Comparison of ENCODE assay signal across 7 mouse cellular contexts in genomic region chr7:102506848-102507247, GRCm38 (mm10). TPM values are rescaled to one million over a fixed set of nuclear protein-coding genes. Genes with fewer than 3 reads are reported as not detected.
DNase-seq lines count a peak whose midpoint lies in the region; ATAC-seq and TF ChIP-seq lines count a peak whose summit lies in the region.

No protein-coding gene starts in this region.

- WGBS in intestine, postnatal 0 days: 46% methylated on average over 3 of the region's 3 CpGs
- WGBS in midbrain, embryonic 12.5 days: 51% methylated on average over 3 of the region's 3 CpGs
- 35% methylated on average over 3 of the region's 3 CpGs for WGBS in small intestine, adult 2 months

- H3K9ac ChIP-seq in intestine, postnatal 0 days (ENCODE audit: low read depth, low read length): no peak overlapping the region
- no peak overlapping the region for H3K9ac ChIP-seq in midbrain, embryonic 12.5 days (replicated peaks)

- H3K4me2 ChIP-seq in intestine, postnatal 0 days (replicated peaks; ENCODE audit: low read depth): no peak overlapping the region
- H3K4me2 ChIP-seq in midbrain, embryonic 12.5 days (replicated peaks): no peak overlapping the region

- no peaks in the 10 kb centered on the region for H3K4me1 ChIP-seq in cortical plate, adult 2 months (ENCODE audit: control insufficient read depth, insufficient read depth, low read length)
- H3K4me1 ChIP-seq in intestine, postnatal 0 days (replicated peaks; ENCODE audit: control insufficient read depth, insufficient read depth, low read length): no peaks in the 10 kb centered on the region
- H3K4me1 ChIP-seq in midbrain, embryonic 12.5 days: no peaks in the 10 kb centered on the region
- H3K4me1 ChIP-seq in small intestine, adult 2 months (ENCODE audit: control insufficient read depth, insufficient read depth, insufficient read length, low read length): no peaks in the 10 kb centered on the region

- H3K27me3 ChIP-seq in intestine, postnatal 0 days (replicated peaks; ENCODE audit: control insufficient read depth, insufficient read depth, low read length): no peaks in the 10 kb centered on the region; the same call in 1 of the 2 replicates
- H3K27me3 ChIP-seq in midbrain, embryonic 12.5 days: peaks cover 8% of the 10 kb centered on the region
- no peaks in the 10 kb centered on the region for H3K27me3 ChIP-seq in small intestine, adult 2 months (ENCODE audit: control insufficient read depth, insufficient read depth, low read length)

- H3K36me3 ChIP-seq in intestine, postnatal 0 days (ENCODE audit: control insufficient read depth, insufficient read depth): no peaks in the 10 kb centered on the region
- no peaks in the 10 kb centered on the region for H3K36me3 ChIP-seq in midbrain, embryonic 12.5 days
- no peaks in the 10 kb centered on the region for H3K36me3 ChIP-seq in small intestine, adult 2 months (ENCODE audit: control insufficient read depth, insufficient read depth, low read length)

- DNase-seq in adrenal gland, adult (ENCODE audit: inconsistent age in 2 of 2, low spot score in 1 of 2): peak; percentile 72 to 92
- DNase-seq in gastrocnemius, postnatal 10 days: peak; percentile 66
- DNase-seq in left cerebral cortex, postnatal 25 days (ENCODE audit: low spot score in 2 of 2): peak; percentile 78 to 82

- intact Hi-C loops in left cerebral cortex, postnatal 25 days (cut with DNase I): loop anchor here (5.0 to 10.0 kb wide), 2 partner anchors 1365 to 1438 kb away; partner anchors contain the start of gene Olfr633

- no peak for ATAC-seq in intestine, postnatal 0 days
- ATAC-seq in midbrain, embryonic 12.5 days (ENCODE audit: low FRiP score, low read depth): peak; percentile 80

- peak; percentile 92 for TF ChIP-seq CTCF in cortical plate, adult 2 months (IDR thresholded peaks at IDR 0.05; ENCODE audit: extremely low read depth, insufficient read depth, low read length)
- peak; percentile 91 for TF ChIP-seq CTCF in intestine, postnatal 0 days (IDR thresholded peaks at IDR 0.05; ENCODE audit: low read depth)
- TF ChIP-seq CTCF in small intestine, adult 2 months (IDR thresholded peaks at IDR 0.05; ENCODE audit: extremely low read depth, insufficient read length, insufficient replicate concordance, low read depth, low read length): peak; percentile 74; the same call in 1 of the 2 replicates

- no peak overlapping the region for H3K27ac ChIP-seq in cortical plate, adult 2 months (ENCODE audit: insufficient read depth, low read length)
- no peak overlapping the region for H3K27ac ChIP-seq in intestine, postnatal 0 days (ENCODE audit: low read depth, low read length)
- no peak overlapping the region for H3K27ac ChIP-seq in midbrain, embryonic 12.5 days (replicated peaks)
- H3K27ac ChIP-seq in small intestine, adult 2 months (ENCODE audit: insufficient read depth, low read depth, low read length): no peak overlapping the region

- no peak for TF ChIP-seq POLR2A in cortical plate, adult 2 months (IDR thresholded peaks at IDR 0.05; ENCODE audit: extremely low read depth, insufficient read depth, low read length)
- TF ChIP-seq POLR2A in small intestine, adult 2 months (IDR thresholded peaks at IDR 0.05; ENCODE audit: low read depth, low read length): no peak

- no peak overlapping the region for H3K4me3 ChIP-seq in cortical plate, adult 2 months (ENCODE audit: insufficient read depth, low read length)
- no peak overlapping the region for H3K4me3 ChIP-seq in intestine, postnatal 0 days (ENCODE audit: low read depth, low read length)
- H3K4me3 ChIP-seq in midbrain, embryonic 12.5 days: no peak overlapping the region
- no peak overlapping the region for H3K4me3 ChIP-seq in small intestine, adult 2 months (ENCODE audit: low read depth, low read length)

- no peaks in the 10 kb centered on the region for H3K9me3 ChIP-seq in intestine, postnatal 0 days (ENCODE audit: control insufficient read depth)
- H3K9me3 ChIP-seq in midbrain, embryonic 12.5 days: no peaks in the 10 kb centered on the region

RNA-seq across cellular contexts. Expression of gene Olfr545, which starts 7.5 kb away (rescaled TPM):
- polyA plus RNA-seq in cortical plate, adult 2 months (2012; rRNA removed): not detected in 2 replicates
- not detected for total RNA-seq in gastrocnemius, postnatal 10 days (2021)
- polyA plus RNA-seq in intestine, postnatal 0 days (2015; fragmentation: Nextera tagmentation; extraction: Ambion mirVana): not detected in 2 replicates
- not detected for total RNA-seq in left cerebral cortex, postnatal 25 days (2021)
- polyA plus RNA-seq in midbrain, embryonic 12.5 days (2016; fragmentation: Nextera tagmentation; extraction: Ambion mirVana): 0.11 and 0.14 TPM in 2 replicates
- polyA plus RNA-seq in small intestine, adult 2 months (2012; rRNA removed): not detected in 2 replicates

RNA-seq across cellular contexts. Expression of gene Olfr544, which starts 18.7 kb away (rescaled TPM):
- not detected in 2 replicates for polyA plus RNA-seq in cortical plate, adult 2 months (2012; rRNA removed)
- not detected for total RNA-seq in gastrocnemius, postnatal 10 days (2021)
- 0.04 TPM in 1 of 2 replicates, not detected in the other for polyA plus RNA-seq in intestine, postnatal 0 days (2015; fragmentation: Nextera tagmentation; extraction: Ambion mirVana)
- not detected for total RNA-seq in left cerebral cortex, postnatal 25 days (2021)
- 0.20 and 0.24 TPM in 2 replicates for polyA plus RNA-seq in midbrain, embryonic 12.5 days (2016; fragmentation: Nextera tagmentation; extraction: Ambion mirVana)
- not detected in 2 replicates for polyA plus RNA-seq in small intestine, adult 2 months (2012; rRNA removed)

RNA-seq across cellular contexts. Expression of gene Olfr543, which starts 25.4 kb away (rescaled TPM):
- polyA plus RNA-seq in cortical plate, adult 2 months (2012; rRNA removed): not detected in 2 replicates
- total RNA-seq in gastrocnemius, postnatal 10 days (2021): not detected
- not detected in 2 replicates for polyA plus RNA-seq in intestine, postnatal 0 days (2015; fragmentation: Nextera tagmentation; extraction: Ambion mirVana)
- total RNA-seq in left cerebral cortex, postnatal 25 days (2021): not detected
- polyA plus RNA-seq in midbrain, embryonic 12.5 days (2016; fragmentation: Nextera tagmentation; extraction: Ambion mirVana): 0.46 and 0.80 TPM in 2 replicates
- polyA plus RNA-seq in small intestine, adult 2 months (2012; rRNA removed): not detected in 2 replicates

RNA-seq across cellular contexts. Expression of gene Olfr547, which starts 27.7 kb away (rescaled TPM):
- polyA plus RNA-seq in cortical plate, adult 2 months (2012; rRNA removed): not detected in 2 replicates
- not detected for total RNA-seq in gastrocnemius, postnatal 10 days (2021)
- polyA plus RNA-seq in intestine, postnatal 0 days (2015; fragmentation: Nextera tagmentation; extraction: Ambion mirVana): not detected in 2 replicates
- total RNA-seq in left cerebral cortex, postnatal 25 days (2021): not detected
- not detected in 2 replicates for polyA plus RNA-seq in midbrain, embryonic 12.5 days (2016; fragmentation: Nextera tagmentation; extraction: Ambion mirVana)
- polyA plus RNA-seq in small intestine, adult 2 months (2012; rRNA removed): not detected in 2 replicates

RNA-seq across cellular contexts. Expression of gene Olfr548-ps1, which starts 33.8 kb away (rescaled TPM):
- polyA plus RNA-seq in cortical plate, adult 2 months (2012; rRNA removed): not detected in 2 replicates
- total RNA-seq in gastrocnemius, postnatal 10 days (2021): not detected
- not detected in 2 replicates for polyA plus RNA-seq in intestine, postnatal 0 days (2015; fragmentation: Nextera tagmentation; extraction: Ambion mirVana)
- not detected for total RNA-seq in left cerebral cortex, postnatal 25 days (2021)
- not detected in 2 replicates for polyA plus RNA-seq in midbrain, embryonic 12.5 days (2016; fragmentation: Nextera tagmentation; extraction: Ambion mirVana)
- polyA plus RNA-seq in small intestine, adult 2 months (2012; rRNA removed): not detected in 2 replicates
